Mouse (Mus musculus): ENCODE measurements around the gene Gzmd. TPM values are rescaled to one million over a fixed set of nuclear protein-coding genes. Genes with fewer than 3 reads are reported as not detected.

The Gzmd gene
- polyA plus RNA-seq, 1 experiment from 2014 or later = 4.2 TPM

DNA sequence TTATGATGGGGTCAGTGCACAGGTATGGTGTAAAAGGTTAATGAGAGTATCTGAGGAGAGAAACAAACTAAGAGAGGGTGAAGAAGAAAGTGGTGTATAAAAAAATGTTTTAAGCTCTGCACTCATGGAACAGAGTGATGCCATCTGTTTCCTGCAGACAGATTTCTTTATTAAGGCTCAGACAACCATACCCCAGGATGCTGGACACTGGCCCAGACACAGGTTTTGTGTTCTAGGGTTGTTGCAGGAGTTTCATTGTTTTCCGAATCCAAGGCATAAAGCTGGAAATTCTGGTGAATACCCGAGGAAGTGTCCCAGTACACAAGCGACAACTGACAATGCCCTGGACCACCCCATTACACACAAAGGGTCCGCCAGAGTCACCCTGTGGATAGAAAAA, 50.4 kb downstream of the Gzmd start:
- TF ChIP-seq CTCF (IDR thresholded peaks at IDR 0.05) = no peak
- no peak for DNase-seq (ENCODE audit: low read depth, low spot score)
- POLR2A ChIA-PET = no interaction called here
- ATAC-seq = no peak
- in situ Hi-C loops (cut with MboI; ENCODE audit: low pct_unique_long_range_greater_than_20kb) = no loop called here
- CTCF ChIA-PET = interaction anchor here (1.7 kb wide), 1 partner anchor 26 kb away, joined by 4 read pairs; no protein-coding TSS in a partner anchor
- no peaks in the 10 kb centered on the region for H3K27me3 ChIP-seq

Other genes starting within 250 kb of the Gzmd start
- gene Cbln3, start 248.2 kb downstream of the Gzmd start, polyA plus RNA-seq (2021) = 0.12 TPM
- 16.2 TPM for gene Khnyn, start 247.7 kb downstream of the Gzmd start, polyA plus RNA-seq (2021)
- 42.4 TPM for gene Sdr39u1, start 232.3 kb downstream of the Gzmd start, polyA plus RNA-seq (2021)
- not detected for gene Cma1, start 187.9 kb downstream of the Gzmd start, polyA plus RNA-seq (2021)
- gene Cma2, start 181.6 kb downstream of the Gzmd start, polyA plus RNA-seq (2021) = not detected
- gene Mcpt1, start 114.6 kb downstream of the Gzmd start, polyA plus RNA-seq (2021) = not detected
- not detected for gene Mcpt9, start 102.1 kb downstream of the Gzmd start, polyA plus RNA-seq (2021)
- not detected for gene Mcpt2, start 90.6 kb downstream of the Gzmd start, polyA plus RNA-seq (2021)
- gene Mcpt4, start 70.3 kb downstream of the Gzmd start, polyA plus RNA-seq (2021) = not detected
- gene Mcpt8, start 47.3 kb downstream of the Gzmd start, polyA plus RNA-seq (2021) = 0.50 TPM
- not detected for gene Ctsg, start 30.0 kb downstream of the Gzmd start, polyA plus RNA-seq (2021)
- gene Gzme, start 12.0 kb downstream of the Gzmd start, polyA plus RNA-seq (2021) = 59.1 TPM
- gene Gzmg, start 27.0 kb upstream of the Gzmd start, polyA plus RNA-seq (2021) = 5.3 TPM
- gene Gzmn, start 42.0 kb upstream of the Gzmd start, polyA plus RNA-seq (2021) = 0.06 TPM
- 2.8 TPM for gene Gzmf, start 78.8 kb upstream of the Gzmd start, polyA plus RNA-seq (2021)
- gene Gzmc, start 102.0 kb upstream of the Gzmd start, polyA plus RNA-seq (2021) = not detected
- 0.06 TPM for gene Gzmb, start 129.7 kb upstream of the Gzmd start, polyA plus RNA-seq (2021)
- not detected for gene Atp12a, start 232.5 kb upstream of the Gzmd start, polyA plus RNA-seq (2021)